Mouse (Mus musculus) layer of hippocampus, adult 11-12 months (tissue): ENCODE results near the gene Pde7b.

Source experiments
- DNase-seq: peaks from one replicate; pipeline ENCODE4 v3.0.0; 2022; ENCODE audit warnings: low spot score

Pde7b gene

DNA sequence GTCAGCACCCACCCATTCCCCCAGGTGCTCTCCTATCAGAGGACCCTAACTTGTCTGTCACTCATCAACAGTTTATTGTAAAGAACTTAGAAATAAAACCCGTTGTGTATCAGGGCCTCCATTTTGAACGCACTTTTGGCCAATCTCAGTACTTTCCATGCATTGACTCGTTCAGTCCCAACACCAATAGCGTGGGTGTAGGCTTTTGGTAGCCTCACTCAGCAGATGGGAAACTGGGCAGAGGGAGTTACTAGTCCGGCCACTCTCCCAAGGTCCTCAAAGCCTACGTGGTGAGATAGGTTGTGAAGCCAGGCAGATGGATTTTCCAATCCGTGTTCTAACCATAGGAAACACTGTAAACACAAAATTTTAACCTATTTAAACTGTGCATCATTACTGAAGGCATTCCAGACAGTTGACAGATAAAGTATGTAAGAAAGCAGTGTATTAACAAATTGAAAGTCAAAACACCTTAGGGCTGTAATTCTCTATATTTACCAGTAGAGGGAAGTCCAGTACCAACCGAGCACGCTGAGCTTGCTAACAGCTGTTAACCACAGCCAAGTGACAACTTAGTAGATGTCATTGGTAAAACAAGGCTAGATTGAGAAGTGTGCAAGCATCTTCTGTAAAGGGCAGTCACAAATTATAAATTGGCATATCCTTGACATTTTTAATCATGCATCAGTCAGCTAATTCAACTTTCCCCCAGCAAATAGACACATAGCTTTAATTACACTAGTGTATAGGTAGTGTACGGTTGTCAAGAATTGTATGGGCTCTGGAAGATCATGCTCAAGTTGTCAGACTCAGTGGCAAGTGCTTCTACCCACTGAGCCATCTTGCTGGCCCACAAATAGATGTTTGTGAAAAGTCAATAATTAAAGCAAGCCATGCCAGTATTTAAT is 363.1 kb downstream of the Pde7b start:
- DNase-seq: no peak

- no peak for DNase-seq
Observed at GRCm38 (mm10) chr10:20348894-20349293, 376.0 kb downstream of the Pde7b start.
